Mouse (Mus musculus): ENCODE measurements around the gene Mafb. TPM values are rescaled to one million over a fixed set of nuclear protein-coding genes. Genes with fewer than 3 reads are reported as not detected.

The Mafb gene
- total RNA-seq, 2 experiments from 2014 or later, result 20.3 to 20.6 TPM

DNA sequence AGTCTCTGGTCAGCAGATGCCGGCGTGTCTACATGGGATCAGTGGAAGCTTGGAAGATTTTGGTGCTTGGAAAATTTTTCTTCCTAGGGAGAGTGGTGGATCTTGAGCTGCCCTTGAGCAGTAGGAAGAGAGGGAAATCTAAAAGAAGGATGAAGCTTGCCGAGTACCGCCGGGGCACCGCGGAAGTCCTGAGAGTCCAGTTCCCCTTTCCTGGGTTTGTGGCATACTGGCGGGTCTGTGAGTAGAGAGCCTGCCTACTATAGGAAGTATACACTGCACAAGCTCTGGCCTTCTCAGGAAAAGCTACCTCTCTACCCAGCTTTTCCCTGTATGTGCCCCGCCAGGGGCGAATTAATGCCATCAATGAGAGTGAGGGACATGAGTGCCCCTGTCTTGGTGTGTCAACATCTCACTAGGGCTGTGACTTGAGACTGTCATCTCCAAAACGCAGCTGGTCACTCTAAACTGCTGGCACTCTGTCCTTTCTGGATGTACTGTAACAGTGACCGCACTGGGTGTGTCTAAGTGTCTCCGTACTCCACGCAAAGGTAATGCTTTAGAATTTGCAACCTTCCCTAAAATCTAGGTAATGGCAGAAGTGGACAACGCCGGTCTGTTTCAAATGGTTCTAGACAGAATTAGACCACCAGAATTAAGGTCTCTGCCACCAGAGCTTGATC, 5.3 kb downstream of the Mafb start:
- no peak for DNase-seq (ENCODE audit: extremely low spot score in 1 of 2, low spot score in 2 of 2)
- H3K4me3 ChIP-seq, result no peak overlapping the region
- intact Hi-C loops (cut with DNase I), result no loop called here
- no peak overlapping the region for H3K27ac ChIP-seq
- no peak for TF ChIP-seq CTCF (IDR thresholded peaks at IDR 0.05)

DNA sequence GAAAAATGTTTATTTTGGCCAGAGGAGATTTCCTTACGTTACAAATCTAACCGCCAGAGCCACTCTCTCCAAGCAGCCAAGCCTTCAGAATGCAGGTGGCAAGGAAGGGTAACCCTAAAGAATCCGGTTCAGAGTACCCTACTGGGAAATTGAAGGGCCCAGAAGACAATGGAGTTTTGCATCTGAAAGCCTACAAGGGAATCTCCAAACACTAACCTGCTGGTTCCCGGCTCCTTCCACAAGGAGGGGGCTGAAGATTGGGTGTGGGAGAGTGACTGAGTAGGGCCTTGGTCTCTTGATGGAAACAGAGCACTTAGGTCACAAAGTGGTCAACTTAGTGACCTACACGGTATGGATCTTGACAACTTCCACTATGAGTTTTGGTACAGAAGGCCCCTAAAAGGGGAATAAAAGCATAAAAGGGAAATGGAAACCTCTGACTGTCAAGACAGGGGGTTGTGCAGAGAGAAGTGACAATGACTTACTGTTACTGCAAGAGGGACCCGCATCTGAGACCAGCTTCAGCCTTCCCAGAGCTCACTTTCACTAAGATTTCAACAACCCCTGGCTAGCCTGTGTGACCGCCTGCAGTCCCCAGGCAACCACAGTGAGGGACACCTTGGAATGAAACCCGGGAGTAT, 6.5 kb downstream of the Mafb start:
- no peak overlapping the region for H3K4me3 ChIP-seq
- TF ChIP-seq CTCF (IDR thresholded peaks at IDR 0.05), result no peak
- intact Hi-C loops (cut with DNase I), result no loop called here
- H3K27ac ChIP-seq, result no peak overlapping the region
- DNase-seq (ENCODE audit: extremely low spot score in 1 of 2, low spot score in 2 of 2), result no peak

DNA sequence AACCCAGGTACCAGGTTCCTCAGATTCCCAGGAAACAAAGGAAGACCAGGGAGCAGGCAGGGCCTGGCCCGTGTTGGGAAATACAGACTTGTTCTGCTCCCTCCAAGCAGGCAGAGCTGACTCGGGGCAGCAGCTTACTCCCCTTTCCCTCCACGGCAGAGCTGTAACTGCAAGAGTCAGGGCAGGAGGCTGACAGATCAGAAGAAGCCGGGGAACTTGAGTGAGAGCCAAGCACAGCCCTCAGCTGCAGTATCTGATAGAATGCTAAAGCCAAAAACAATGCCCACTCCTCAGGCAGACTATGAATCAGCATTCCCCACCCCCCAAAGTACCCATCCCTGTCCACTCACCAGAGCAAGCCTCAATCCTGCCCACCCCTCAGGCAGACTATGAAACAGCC, 8.0 kb downstream of the Mafb start:
- intact Hi-C loops (cut with DNase I), result no loop called here
- TF ChIP-seq CTCF (IDR thresholded peaks at IDR 0.05), result no peak
- H3K27ac ChIP-seq, result no peak overlapping the region
- no peak for DNase-seq (ENCODE audit: extremely low spot score in 1 of 2, low spot score in 2 of 2)
- H3K4me3 ChIP-seq, result no peak overlapping the region

DNA sequence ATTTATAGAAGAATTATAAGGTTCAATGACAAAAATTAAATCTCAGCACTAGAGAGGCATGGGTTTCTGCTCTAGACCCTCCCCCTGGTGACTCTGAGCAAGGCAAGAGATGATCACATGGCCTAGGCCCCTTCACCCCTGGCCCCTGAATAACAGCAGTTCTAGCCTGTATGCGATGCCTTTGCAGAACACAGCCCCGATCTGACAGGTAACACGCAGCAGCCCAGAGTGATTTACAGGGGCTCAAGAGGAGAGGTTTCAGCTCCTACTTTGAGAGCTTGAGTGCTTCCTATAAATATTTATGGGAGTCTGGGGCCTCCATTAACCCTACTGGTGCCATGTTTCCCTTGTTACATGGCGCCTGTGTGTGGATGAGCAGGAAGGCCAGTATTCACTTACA, 9.4 kb downstream of the Mafb start:
- H3K27ac ChIP-seq, result no peak overlapping the region
- intact Hi-C loops (cut with DNase I), result no loop called here
- DNase-seq (ENCODE audit: extremely low spot score in 1 of 2, low spot score in 2 of 2), result no peak
- no peak overlapping the region for H3K4me3 ChIP-seq
- TF ChIP-seq CTCF (IDR thresholded peaks at IDR 0.05), result no peak

DNA sequence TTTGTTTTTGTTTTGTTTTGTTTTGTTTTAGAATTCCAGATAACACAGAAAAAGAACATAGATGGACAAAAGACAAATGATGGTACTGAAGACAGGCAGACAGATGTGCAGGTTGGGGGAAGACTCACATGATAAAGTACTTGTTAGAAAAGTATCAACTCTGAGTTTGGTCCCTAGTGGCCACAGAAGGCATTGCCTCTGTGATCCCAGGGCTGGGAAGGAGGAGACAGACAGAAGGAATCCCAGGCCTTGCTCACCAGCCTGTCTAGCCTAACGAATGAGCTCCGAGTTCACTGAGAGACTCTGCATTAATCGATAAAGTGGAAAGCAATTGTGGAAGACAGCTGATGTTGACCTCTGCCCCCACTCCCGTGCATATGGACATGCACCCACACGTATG, 10.7 kb downstream of the Mafb start:
- H3K27ac ChIP-seq, result no peak overlapping the region
- peak; percentile 57 for TF ChIP-seq CTCF (IDR thresholded peaks at IDR 0.05)
- no peak overlapping the region for H3K4me3 ChIP-seq
- DNase-seq (ENCODE audit: extremely low spot score in 1 of 2, low spot score in 2 of 2), result no peak
- intact Hi-C loops (cut with DNase I), result no loop called here

DNA sequence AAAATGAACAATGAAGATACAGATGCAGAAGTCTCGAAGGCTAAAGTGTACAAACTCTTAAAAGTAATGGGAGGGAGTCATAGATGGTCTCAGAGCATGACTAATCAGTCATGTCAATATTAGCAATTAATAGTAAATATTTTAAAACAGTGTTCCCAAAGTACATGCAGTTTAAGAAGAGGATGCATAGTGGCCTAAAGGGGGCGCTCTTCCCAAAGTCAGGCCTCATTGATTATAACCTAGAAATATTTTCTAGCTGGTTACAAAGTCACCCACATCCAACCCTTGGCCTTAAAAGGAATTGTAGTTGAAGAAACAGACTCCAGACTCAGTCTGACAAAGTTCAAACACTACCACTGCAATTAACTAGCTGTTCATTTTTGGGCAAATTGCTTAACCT, 12.5 kb downstream of the Mafb start:
- peak; percentile 34 for TF ChIP-seq CTCF (IDR thresholded peaks at IDR 0.05)
- Histone ChIP-seq H3K27ac (no peak overlapping the region), H3K4me3 (no peak overlapping the region)
- no peak for DNase-seq (ENCODE audit: extremely low spot score in 1 of 2, low spot score in 2 of 2)
- intact Hi-C loops (cut with DNase I), result no loop called here

DNA sequence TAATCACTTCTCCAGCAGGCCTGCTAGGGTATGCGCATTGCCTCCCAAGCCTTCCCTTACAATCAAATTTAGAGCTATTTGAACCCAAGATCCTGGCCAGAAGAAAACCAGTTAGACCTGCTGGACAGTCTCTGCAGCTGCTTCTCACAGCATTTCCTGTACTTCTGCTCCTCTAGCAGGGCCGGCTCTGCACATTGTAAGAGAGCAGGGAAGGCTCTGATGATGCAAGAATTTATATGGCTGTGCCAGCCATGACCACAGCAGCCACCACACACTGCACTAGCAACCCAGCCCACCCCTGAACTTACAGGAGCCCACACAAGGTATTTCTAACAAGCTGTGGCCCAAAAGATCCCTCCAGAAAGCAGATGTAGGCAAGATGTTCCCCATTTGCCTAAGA, 13.3 kb downstream of the Mafb start:
- Histone ChIP-seq H3K4me3 (no peak overlapping the region), H3K27ac (no peak overlapping the region)
- no peak for DNase-seq (ENCODE audit: extremely low spot score in 1 of 2, low spot score in 2 of 2)
- no peak; the same call in 1 of the 2 replicates for TF ChIP-seq CTCF (IDR thresholded peaks at IDR 0.05)
- intact Hi-C loops (cut with DNase I), result no loop called here

DNA sequence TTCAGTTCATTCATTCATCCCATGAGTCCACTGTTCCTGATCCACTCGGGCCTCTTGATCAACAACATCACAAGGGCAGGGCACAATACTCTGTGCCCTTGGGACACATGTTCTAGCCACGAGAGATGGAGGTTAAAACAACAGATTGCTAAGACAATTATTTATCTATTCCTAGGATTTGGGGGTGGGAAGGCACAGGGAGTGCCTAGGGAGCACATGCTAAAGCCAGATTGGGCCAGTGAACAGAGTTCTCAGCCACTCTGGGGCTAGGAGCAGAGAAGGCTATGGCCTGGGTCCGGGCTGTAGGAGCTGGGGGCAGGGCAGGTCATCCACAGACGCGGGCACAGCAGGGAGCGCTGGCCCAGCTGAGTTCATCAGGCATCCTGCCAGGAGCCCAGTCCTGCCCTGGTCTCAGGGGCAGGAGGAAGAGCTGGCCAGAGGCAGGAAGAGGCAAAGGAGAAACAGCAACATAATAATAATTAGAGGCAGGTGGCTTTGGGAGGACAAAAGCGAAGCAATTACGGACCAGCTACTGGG, 15.8 kb downstream of the Mafb start:
- no peak for TF ChIP-seq CTCF (IDR thresholded peaks at IDR 0.05)
- no peak overlapping the region for H3K27ac ChIP-seq
- DNase-seq (ENCODE audit: extremely low spot score in 1 of 2, low spot score in 2 of 2), result no peak
- no peak overlapping the region for H3K4me3 ChIP-seq
- intact Hi-C loops (cut with DNase I), result no loop called here

DNA sequence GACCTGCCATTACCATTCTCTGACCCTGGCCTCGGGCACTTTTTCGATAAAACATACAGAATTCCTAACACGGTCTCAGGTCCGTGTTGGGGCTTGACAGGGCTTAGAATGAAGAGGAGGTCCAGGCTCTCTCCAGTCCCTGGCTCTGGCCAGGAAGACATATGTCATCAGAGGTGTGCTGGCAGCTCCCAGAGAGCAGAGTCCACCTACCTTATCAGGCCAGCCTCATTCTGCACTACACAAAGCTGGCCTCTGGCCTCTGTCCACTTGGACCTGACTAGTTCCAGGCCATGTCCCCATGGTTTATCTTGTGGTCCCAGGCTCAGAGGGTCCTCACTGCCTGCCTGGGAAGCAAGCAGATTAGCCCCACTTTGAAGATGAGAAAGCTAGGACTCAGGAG, 17.3 kb downstream of the Mafb start:
- Histone ChIP-seq H3K4me3 (no peak overlapping the region), H3K27ac (no peak overlapping the region)
- no peak for TF ChIP-seq CTCF (IDR thresholded peaks at IDR 0.05)
- DNase-seq (ENCODE audit: extremely low spot score in 1 of 2, low spot score in 2 of 2), result no peak
- intact Hi-C loops (cut with DNase I), result no loop called here

DNA sequence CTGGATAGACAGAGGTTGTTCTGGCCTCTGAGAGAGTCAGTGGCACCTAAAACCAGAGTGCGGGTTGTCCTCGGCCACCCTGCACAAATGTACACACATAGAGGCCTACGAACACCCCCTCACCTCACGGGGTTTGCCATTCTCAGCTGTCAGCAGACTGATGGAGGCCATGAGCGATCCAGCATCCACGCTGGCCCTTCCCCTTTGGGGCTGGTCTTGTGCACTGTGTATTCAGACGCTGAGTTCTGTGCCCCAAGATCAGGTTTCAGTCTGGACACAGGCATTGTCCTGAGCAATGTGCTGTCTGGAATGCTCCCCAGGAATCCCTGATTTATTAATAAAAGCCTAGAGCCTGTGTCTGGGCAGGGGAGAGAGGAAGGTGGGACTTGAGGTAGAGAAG, 18.1 kb downstream of the Mafb start:
- Histone ChIP-seq H3K27ac (no peak overlapping the region), H3K4me3 (no peak overlapping the region)
- no peak for DNase-seq (ENCODE audit: extremely low spot score in 1 of 2, low spot score in 2 of 2)
- intact Hi-C loops (cut with DNase I), result no loop called here
- TF ChIP-seq CTCF (IDR thresholded peaks at IDR 0.05), result no peak

DNA sequence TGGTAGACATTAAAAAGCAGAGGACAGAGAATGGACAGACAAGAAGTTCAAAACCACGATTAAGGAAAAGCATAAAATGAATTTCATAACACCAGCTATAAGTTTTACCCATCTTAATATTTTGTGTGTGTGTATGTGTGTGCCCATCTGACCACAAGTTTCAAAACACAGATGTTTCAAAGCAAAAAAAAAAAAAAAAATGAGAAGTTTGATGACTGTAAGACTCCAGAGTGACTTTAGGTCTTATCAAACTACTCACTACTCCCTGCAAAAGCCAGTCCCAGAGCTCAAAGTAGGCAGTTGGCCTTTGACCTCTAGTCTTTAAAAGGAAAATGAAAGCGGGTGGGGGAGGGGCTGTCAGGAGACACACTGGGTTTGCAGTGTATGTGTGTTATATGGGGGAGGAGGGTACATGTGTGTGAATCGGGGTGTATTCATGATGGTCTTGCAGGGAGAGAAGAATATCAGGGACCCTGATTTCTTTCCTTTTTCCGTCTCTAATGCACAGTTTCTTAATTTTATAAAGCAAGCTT, 18.7 kb downstream of the Mafb start:
- intact Hi-C loops (cut with DNase I), result no loop called here
- no peak for TF ChIP-seq CTCF (IDR thresholded peaks at IDR 0.05)
- Histone ChIP-seq H3K4me3 (no peak overlapping the region), H3K27ac (no peak overlapping the region)
- DNase-seq (ENCODE audit: extremely low spot score in 1 of 2, low spot score in 2 of 2), result no peak

DNA sequence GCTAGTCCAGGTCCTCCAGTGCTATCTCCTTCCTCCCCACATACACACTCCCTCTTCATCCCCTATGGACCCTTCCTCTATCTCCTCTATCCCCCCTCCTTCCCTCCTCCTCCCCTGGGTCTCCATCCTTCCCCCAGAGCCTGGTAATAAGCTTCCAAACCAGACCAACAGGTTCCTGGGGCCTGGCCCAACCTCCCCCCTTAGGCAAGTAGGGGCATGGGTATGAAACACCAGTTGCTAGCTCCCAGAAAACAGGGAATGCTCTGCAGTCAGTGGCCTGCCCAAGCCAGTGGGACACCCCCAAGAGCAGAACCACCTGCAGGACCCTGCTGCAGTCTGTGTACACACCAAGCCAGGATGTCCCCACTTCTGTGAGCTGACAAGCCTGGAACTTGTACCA, 21.2 kb downstream of the Mafb start:
- no peak overlapping the region for H3K4me3 ChIP-seq
- H3K27ac ChIP-seq, result no peak overlapping the region
- no peak for TF ChIP-seq CTCF (IDR thresholded peaks at IDR 0.05)
- no peak for DNase-seq (ENCODE audit: extremely low spot score in 1 of 2, low spot score in 2 of 2)
- intact Hi-C loops (cut with DNase I), result no loop called here

DNA sequence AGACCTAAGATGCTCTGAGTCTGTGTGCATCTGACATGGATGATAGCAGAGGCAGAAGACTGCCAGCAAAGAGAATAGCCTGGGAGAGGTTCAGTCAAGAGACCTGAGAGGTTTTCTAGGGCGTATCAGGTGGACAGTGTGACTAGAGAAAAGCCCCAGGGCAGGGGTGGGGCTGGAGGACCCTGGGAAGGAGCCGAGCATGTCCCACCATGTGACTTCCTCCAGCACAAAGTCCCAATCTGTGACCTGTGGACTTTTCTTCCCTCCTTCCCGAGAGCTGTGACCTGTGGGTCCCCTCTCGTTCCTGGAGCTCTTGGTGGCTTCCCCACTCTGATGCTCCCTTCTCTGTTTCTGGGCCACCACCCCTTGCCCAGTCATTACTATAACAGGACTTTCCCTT, 26.7 kb downstream of the Mafb start:
- intact Hi-C loops (cut with DNase I), result no loop called here
- H3K27ac ChIP-seq, result no peak overlapping the region
- no peak overlapping the region for H3K4me3 ChIP-seq
- DNase-seq (ENCODE audit: extremely low spot score in 1 of 2, low spot score in 2 of 2), result no peak
- TF ChIP-seq CTCF (IDR thresholded peaks at IDR 0.05), result no peak

Data from left cerebral cortex, adult 2 months (tissue).